Mouse (Mus musculus) cerebellum, postnatal 25 days (tissue): Measurements from ENCODE around the gene Dock9.
A peak's percentile ranks its signal among the peaks of the same experiment; 100 is the strongest.
"Not testable (repeated sequence)": the region's sequence is repeated elsewhere in the genome, so short reads cannot be mapped to it uniquely, and the experiment has no call there.

Experiments
- DNase-seq, 2 experiments: peaks; one replicate each; pipeline ENCODE4 v3.0.0; 2021; ENCODE audit warnings: mixed read lengths in 2 of 2

Gene Dock9

DNA sequence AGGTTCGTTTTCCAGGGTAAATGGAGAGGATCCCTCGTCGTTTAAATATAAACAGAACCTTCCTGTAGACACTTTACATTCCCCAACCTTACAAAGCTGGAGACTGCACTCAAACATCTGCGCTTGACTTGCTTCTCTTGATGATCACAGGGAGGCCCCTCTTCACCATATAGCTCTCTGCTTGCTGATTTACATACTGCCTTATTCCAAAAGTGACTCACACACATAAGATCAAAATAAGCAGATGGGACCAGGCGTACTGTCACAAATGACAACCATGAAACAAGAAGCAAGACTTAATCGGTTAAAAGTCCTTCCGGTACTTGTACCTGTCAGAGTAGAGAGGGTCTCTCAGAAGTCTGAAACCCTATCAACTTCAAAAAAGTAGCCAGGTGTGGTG is 63.4 kb downstream of the Dock9 start:
- DNase-seq = no peak

DNA sequence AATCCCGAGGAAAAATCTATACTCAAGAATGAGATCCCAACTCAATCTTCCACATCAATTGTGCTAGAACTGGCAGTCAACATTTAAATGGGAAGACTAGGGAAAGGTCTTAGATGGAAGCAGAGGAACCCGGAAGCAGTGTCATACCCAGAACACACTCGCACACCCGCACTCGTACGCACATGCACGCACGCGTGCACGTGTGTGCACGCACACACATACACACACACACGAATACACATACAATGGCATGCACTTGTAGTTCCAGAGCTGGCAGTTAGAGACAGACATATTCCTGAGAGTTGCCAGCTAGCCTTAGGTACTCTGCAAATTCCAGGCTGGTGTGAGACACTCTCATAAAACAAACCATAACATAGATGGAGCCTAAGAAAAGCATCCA is 63.9 kb downstream of the Dock9 start:
- no peak for DNase-seq

- DNase-seq = no peak
Observed at GRCm38 (mm10) chr14:121732196-121732595, 65.4 kb downstream of the Dock9 start.

GRCm38 (mm10) chr14:121731688-121732168 is 65.9 kb downstream of the Dock9 start:
- no peak for DNase-seq

GRCm38 (mm10) chr14:121730966-121731365 is 66.7 kb downstream of the Dock9 start:
- DNase-seq = no peak

- no peak for DNase-seq
Observed at GRCm38 (mm10) chr14:121727996-121728395, 69.6 kb downstream of the Dock9 start.

DNA sequence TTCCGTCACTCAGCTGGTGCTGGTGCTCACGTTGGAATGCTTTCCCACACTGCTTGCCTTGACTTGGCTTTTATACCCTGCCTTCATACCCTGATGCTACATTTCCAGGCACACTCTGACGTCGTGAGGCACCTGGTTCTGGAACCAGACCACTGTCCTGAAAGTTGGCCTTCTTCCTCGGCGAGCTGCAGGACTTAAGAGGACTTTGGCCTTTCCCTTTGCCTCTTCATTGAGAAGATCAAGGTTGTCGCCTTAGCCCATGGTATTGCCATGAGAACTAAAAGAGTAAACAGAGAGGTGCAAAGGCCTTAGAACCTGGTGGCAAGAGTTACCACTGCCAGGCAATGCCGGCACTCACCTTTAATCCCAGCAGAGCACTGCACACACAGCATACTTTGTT is 73.1 kb downstream of the Dock9 start:
- no peak for DNase-seq

DNA sequence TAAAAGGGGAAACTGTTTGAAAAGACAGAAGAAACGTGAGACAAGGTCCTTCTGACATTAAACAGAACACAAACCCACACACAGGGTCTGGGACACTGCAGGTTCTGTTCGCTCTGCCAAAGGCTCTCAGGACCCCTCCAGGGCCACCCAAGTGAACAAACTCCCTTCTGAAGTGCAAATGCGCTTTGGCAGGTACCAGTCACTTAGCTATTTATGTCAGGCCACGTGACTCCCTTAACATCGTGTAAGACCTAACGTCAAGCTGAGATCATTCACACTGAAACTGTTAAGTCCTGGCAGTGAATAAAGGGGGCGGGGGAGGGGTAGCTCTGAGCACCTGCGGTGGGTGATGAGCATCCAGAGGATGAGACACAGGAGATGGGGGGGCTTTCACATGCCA is 74.9 kb downstream of the Dock9 start:
- DNase-seq = no peak

DNA sequence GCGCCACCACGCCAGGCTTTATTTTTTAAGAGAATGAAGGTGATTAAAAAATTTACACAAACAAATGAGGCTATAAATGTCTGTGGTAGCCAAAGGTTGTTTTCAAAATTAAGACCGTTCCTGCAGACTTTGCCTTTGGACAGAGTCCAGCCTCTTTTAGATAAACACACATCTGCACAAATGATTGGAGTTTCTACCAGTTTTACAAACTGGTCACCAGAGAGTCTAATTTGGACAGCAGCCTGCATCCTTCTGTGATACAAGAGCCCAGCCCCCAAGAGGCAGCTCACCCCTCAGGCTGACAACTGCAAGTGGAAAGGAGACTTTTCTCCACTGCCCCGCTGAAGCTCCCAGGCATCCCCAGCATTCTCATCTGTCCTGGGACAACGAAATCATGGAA is 76.2 kb downstream of the Dock9 start:
- no peak for DNase-seq

GRCm38 (mm10) chr14:121719638-121720601 is 77.7 kb downstream of the Dock9 start:
- DNase-seq = no peak

GRCm38 (mm10) chr14:121714799-121715198 is 82.8 kb downstream of the Dock9 start:
- DNase-seq = not testable (repeated sequence)

DNA sequence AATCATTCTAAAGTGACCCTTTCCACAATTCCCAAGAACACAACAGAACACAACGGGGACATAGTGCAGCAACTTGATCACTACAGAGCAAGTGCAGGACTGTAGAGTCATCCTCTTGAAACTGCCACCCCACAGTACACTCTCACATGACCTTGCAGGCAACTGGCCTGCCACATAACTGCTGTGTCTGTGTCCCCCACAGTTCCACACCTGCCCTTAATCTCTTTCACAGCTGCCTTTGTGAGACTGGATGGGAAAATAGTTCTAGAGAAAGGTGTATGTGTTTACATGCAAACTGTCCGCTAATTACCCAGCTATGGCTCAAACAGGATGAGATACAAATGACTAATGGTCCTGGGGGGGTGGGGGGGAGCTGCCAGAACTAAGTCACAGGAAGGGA is 83.4 kb downstream of the Dock9 start:
- DNase-seq = no peak

GRCm38 (mm10) chr14:121713830-121714197 is 83.8 kb downstream of the Dock9 start:
- DNase-seq = no peak

DNA sequence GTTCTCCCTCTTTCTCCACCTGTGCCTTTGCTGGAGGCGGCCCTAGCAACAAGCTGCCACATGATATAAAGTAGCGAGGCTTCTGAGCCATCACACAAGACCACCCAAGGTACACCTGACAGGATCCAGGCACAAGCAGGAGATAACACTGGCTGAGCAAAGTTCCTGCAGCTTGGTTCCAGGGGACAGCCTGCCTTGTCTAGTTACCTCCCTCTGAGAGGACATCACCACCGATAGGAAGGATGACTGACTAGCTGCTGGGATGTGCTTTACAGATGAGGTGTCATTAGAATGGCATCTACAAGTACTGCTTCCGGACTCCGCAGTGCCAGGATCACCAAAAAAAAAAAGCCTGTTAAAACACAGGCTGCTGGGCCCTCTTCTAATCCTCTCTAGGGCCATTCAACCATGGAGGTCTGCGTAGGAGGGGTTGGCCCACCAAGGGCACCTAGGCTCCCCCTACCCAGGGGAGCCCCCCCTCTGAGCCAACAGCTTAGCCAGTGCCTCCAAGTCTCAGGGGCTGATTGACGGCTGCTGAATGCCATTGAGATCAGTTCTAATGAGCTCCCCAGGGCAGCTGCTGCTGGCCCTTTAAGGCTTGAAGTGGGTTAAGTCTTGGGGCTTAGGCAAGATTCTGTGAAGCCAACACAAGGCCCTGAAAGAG is 84.3 kb downstream of the Dock9 start:
- DNase-seq = no peak

DNA sequence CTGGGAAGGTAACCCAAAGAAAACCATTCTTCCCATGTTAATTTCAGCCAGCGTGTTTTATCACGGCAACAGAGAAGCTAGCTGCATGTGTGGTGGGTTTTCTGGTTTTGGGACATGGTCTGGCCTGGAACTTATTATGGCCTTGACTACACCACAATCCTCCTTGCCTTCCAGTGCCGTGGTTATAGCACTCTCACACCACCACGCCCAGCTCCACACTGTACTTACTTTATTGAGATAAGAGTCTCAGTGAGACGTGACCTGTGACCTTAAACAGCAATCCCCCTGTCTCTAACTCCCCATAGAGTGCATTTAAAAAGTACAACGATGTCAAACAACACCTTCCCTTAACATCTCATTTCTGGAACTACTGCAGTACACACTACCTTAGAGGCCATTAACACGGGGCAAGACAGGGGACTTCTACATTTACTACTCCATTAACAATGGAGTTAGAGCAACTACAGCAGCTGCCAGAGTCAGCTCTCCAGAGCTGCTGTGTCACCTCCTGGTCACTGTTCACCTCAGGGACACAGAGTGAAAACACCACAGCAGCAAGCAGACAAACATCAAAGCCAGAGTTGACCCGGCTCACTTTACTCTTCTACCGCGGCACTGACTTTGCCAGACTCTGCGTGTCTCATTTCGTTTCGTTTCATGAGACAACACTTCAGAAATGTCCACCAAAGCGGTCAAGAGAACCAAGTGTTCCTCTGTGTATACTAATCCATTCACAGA is 86.4 kb downstream of the Dock9 start:
- DNase-seq = no peak

DNA sequence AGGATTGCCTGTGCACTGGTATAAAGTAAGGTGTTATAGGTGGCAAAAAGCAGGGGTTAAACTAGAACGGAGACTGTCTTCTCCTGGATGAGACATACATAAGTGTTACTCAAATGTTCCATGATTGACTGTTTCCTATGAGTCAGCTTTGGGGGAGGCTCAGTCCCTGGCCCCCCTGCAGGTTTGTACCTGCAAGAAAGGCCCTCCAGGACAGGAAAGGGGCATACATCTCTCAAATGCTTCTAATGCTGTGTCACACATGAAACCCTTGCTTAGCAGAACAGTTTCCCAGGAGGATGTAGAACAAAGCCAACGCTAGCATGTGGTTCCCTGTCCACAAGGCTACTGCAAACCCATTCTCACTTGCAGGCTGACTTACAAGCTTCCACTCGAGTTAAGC is 87.5 kb downstream of the Dock9 start:
- DNase-seq = no peak

GRCm38 (mm10) chr14:121708244-121708643 is 89.4 kb downstream of the Dock9 start:
- DNase-seq = no peak

DNA sequence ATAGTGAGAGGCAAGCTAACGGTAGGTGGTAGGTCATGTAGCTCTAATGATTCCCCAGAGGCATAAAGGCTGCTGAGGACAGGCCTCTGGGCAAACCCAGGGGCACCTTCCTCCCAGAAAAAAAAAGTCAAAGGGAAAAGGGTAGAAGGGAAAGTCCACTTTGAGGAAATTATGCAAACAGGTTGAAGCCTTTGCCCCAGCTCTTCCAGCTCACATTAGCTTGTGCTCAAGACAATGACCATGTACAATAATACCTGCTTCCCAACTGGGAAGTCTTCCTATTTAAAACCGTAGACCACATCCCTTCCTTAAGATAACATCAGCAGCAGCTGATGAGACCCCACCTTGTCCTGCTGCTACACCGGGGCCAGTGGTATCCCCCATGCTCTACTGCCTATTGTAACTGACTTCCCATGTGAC is 91.1 kb downstream of the Dock9 start:
- no peak for DNase-seq

GRCm38 (mm10) chr14:121705644-121706043 is 92.0 kb downstream of the Dock9 start:
- DNase-seq = peak in 1 of 2 experiments; percentile 44

DNA sequence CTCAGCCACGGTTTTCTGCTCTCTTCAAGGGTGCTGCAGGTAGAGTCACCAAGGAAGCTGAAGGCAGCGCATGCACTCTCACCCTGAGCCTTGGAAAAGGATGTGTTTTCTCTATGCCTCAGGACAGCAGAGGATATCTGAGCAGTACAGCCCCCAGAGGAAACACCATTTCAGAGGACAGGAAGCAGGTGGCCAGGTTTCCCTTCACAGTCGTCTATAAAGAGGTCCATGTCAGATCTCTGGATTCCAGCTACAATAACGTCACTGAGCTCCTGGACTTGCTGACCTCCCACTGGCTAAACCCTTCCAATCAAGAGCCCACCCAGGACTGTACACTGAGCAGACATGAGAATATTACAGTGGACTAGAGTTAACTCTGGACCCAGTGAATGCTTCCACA is 95.1 kb downstream of the Dock9 start:
- no peak for DNase-seq

- DNase-seq = no peak
Observed at GRCm38 (mm10) chr14:121700013-121700412, 97.6 kb downstream of the Dock9 start.

- no peak for DNase-seq
Observed at GRCm38 (mm10) chr14:121698620-121698950, 99.1 kb downstream of the Dock9 start.
